Mouse (Mus musculus): ENCODE results near the gene Usp20. TPM values are rescaled to one million over a fixed set of nuclear protein-coding genes. Genes with fewer than 3 reads are reported as not detected.

Gene Usp20
- polyA plus RNA-seq, 1 experiment: 5.1 TPM

- TF ChIP-seq CTCF (IDR thresholded peaks at IDR 0.05; ENCODE audit: extremely low read depth, insufficient read length, insufficient replicate concordance, low read depth, low read length): peak; percentile 94; the same call in 1 of the 2 replicates
- TF ChIP-seq POLR2A (IDR thresholded peaks at IDR 0.05; ENCODE audit: low read depth, low read length): no peak
- Histone ChIP-seq H3K27me3 (ENCODE audit: control insufficient read depth, insufficient read depth, low read length) (no peaks in the 10 kb centered on the region), H3K27ac (ENCODE audit: insufficient read depth, low read depth, low read length) (no peak overlapping the region), H3K4me3 (ENCODE audit: low read depth, low read length) (no peak overlapping the region), H3K4me1 (ENCODE audit: control insufficient read depth, insufficient read depth, insufficient read length, low read length) (no peaks in the 10 kb centered on the region), H3K36me3 (ENCODE audit: control insufficient read depth, insufficient read depth, low read length) (peaks cover 3% of the 10 kb centered on the region; the same call in 1 of the 2 replicates)
- 29% methylated on average over 5 of the region's 5 CpGs for WGBS
These were observed 42.7 kb downstream of the Usp20 start for GRCm38 (mm10) chr2:31024618-31025370.

GRCm38 (mm10) chr2:31025458-31025857 lies 43.4 kb downstream of the Usp20 start:
- no peak for TF ChIP-seq POLR2A (IDR thresholded peaks at IDR 0.05; ENCODE audit: low read depth, low read length)
- Histone ChIP-seq H3K4me3 (ENCODE audit: low read depth, low read length) (no peak overlapping the region), H3K27me3 (ENCODE audit: control insufficient read depth, insufficient read depth, low read length) (no peaks in the 10 kb centered on the region), H3K4me1 (ENCODE audit: control insufficient read depth, insufficient read depth, insufficient read length, low read length) (no peaks in the 10 kb centered on the region), H3K27ac (ENCODE audit: insufficient read depth, low read depth, low read length) (no peak overlapping the region), H3K36me3 (ENCODE audit: control insufficient read depth, insufficient read depth, low read length) (peaks cover 3% of the 10 kb centered on the region; the same call in 1 of the 2 replicates)
- 69% methylated on average over 3 of the region's 3 CpGs for WGBS

GRCm38 (mm10) chr2:31026642-31027041 lies 44.6 kb downstream of the Usp20 start:
- H3K27me3 ChIP-seq (ENCODE audit: control insufficient read depth, insufficient read depth, low read length): no peaks in the 10 kb centered on the region
- WGBS: 65% methylated on average over 8 of the region's 8 CpGs
- H3K4me3 ChIP-seq (ENCODE audit: low read depth, low read length): no peak overlapping the region
- no peak overlapping the region for H3K27ac ChIP-seq (ENCODE audit: insufficient read depth, low read depth, low read length)
- no peaks in the 10 kb centered on the region for H3K4me1 ChIP-seq (ENCODE audit: control insufficient read depth, insufficient read depth, insufficient read length, low read length)
- TF ChIP-seq CTCF (IDR thresholded peaks at IDR 0.05; ENCODE audit: extremely low read depth, insufficient read length, insufficient replicate concordance, low read depth, low read length) (no peak), POLR2A (IDR thresholded peaks at IDR 0.05; ENCODE audit: low read depth, low read length) (no peak)
- peaks cover under 1% of the 10 kb centered on the region; the same call in 1 of the 2 replicates for H3K36me3 ChIP-seq (ENCODE audit: control insufficient read depth, insufficient read depth, low read length)

- H3K27ac ChIP-seq (ENCODE audit: insufficient read depth, low read depth, low read length): no peak overlapping the region
- no peaks in the 10 kb centered on the region for H3K27me3 ChIP-seq (ENCODE audit: control insufficient read depth, insufficient read depth, low read length)
- TF ChIP-seq CTCF (IDR thresholded peaks at IDR 0.05; ENCODE audit: extremely low read depth, insufficient read length, insufficient replicate concordance, low read depth, low read length): no peak
- no peak for TF ChIP-seq POLR2A (IDR thresholded peaks at IDR 0.05; ENCODE audit: low read depth, low read length)
- H3K4me1 ChIP-seq (ENCODE audit: control insufficient read depth, insufficient read depth, insufficient read length, low read length): no peaks in the 10 kb centered on the region
- WGBS: 93% methylated on average over 7 of the region's 7 CpGs
- H3K4me3 ChIP-seq (ENCODE audit: low read depth, low read length): no peak overlapping the region
- peaks cover 6% of the 10 kb centered on the region; the same call in 1 of the 2 replicates for H3K36me3 ChIP-seq (ENCODE audit: control insufficient read depth, insufficient read depth, low read length)
These were observed 49.9 kb downstream of the Usp20 start for GRCm38 (mm10) chr2:31031972-31032371.

GRCm38 (mm10) chr2:31036811-31037210 lies 54.7 kb downstream of the Usp20 start:
- TF ChIP-seq POLR2A (IDR thresholded peaks at IDR 0.05; ENCODE audit: low read depth, low read length): no peak
- no peak for TF ChIP-seq CTCF (IDR thresholded peaks at IDR 0.05; ENCODE audit: extremely low read depth, insufficient read length, insufficient replicate concordance, low read depth, low read length)
- 85% methylated on average over 6 of the region's 6 CpGs for WGBS
- Histone ChIP-seq H3K4me3 (ENCODE audit: low read depth, low read length) (no peak overlapping the region), H3K27ac (ENCODE audit: insufficient read depth, low read depth, low read length) (no peak overlapping the region), H3K4me1 (ENCODE audit: control insufficient read depth, insufficient read depth, insufficient read length, low read length) (no peaks in the 10 kb centered on the region), H3K27me3 (ENCODE audit: control insufficient read depth, insufficient read depth, low read length) (no peaks in the 10 kb centered on the region), H3K36me3 (ENCODE audit: control insufficient read depth, insufficient read depth, low read length) (peaks cover 6% of the 10 kb centered on the region; the same call in 1 of the 2 replicates)

- Histone ChIP-seq H3K36me3 (ENCODE audit: control insufficient read depth, insufficient read depth, low read length) (peaks cover 2% of the 10 kb centered on the region; the same call in 1 of the 2 replicates), H3K4me3 (ENCODE audit: low read depth, low read length) (no peak overlapping the region), H3K27ac (ENCODE audit: insufficient read depth, low read depth, low read length) (no peak overlapping the region), H3K4me1 (ENCODE audit: control insufficient read depth, insufficient read depth, insufficient read length, low read length) (no peaks in the 10 kb centered on the region), H3K27me3 (ENCODE audit: control insufficient read depth, insufficient read depth, low read length) (no peaks in the 10 kb centered on the region)
- over 99% methylated on average over 3 of the region's 3 CpGs for WGBS
- no peak for TF ChIP-seq CTCF (IDR thresholded peaks at IDR 0.05; ENCODE audit: extremely low read depth, insufficient read length, insufficient replicate concordance, low read depth, low read length)
- TF ChIP-seq POLR2A (IDR thresholded peaks at IDR 0.05; ENCODE audit: low read depth, low read length): no peak
These were observed 58.0 kb downstream of the Usp20 start for GRCm38 (mm10) chr2:31040043-31040442.

GRCm38 (mm10) chr2:31040487-31040886 lies 58.4 kb downstream of the Usp20 start:
- Histone ChIP-seq H3K4me1 (ENCODE audit: control insufficient read depth, insufficient read depth, insufficient read length, low read length) (no peaks in the 10 kb centered on the region), H3K27me3 (ENCODE audit: control insufficient read depth, insufficient read depth, low read length) (no peaks in the 10 kb centered on the region), H3K4me3 (ENCODE audit: low read depth, low read length) (no peak overlapping the region), H3K36me3 (ENCODE audit: control insufficient read depth, insufficient read depth, low read length) (peaks cover under 1% of the 10 kb centered on the region; the same call in 1 of the 2 replicates), H3K27ac (ENCODE audit: insufficient read depth, low read depth, low read length) (no peak overlapping the region)
- WGBS: 80% methylated on average over 3 of the region's 3 CpGs
- no peak for TF ChIP-seq CTCF (IDR thresholded peaks at IDR 0.05; ENCODE audit: extremely low read depth, insufficient read length, insufficient replicate concordance, low read depth, low read length)
- no peak for TF ChIP-seq POLR2A (IDR thresholded peaks at IDR 0.05; ENCODE audit: low read depth, low read length)

Data from small intestine, adult 2 months (tissue).